Mouse (Mus musculus): ENCODE results near the gene Svbp. TPM values are rescaled to one million over a fixed set of nuclear protein-coding genes. Genes with fewer than 3 reads are reported as not detected.
A peak's percentile ranks its signal among the peaks of the same experiment; 100 is the strongest.

Gene Svbp
- polyA plus RNA-seq, 1 experiment from 2014 or later, result 128 TPM

DNA sequence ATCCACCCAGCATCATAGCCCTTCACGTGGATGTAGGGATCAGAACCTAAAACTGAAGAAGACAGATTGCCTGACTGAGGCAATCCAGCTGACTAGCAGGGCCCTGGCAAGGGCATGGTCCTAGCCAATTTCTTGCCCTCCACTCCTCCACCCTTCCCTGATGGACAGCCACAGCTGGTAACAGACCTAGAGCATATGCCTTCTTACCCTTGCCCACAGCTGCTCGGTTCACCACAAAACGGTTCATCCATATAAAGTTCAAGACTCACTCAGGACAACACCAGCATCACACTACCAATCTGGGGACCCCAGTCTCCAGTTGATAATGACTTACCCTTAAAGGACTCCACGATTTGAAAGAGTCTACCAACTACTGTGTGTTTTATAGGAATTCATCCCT, 9.3 kb upstream of the Svbp start:
- Histone ChIP-seq H3K4me3 (replicated peaks; ENCODE audit: low read length) (no peak overlapping the region), H3K4me2 (ENCODE audit: low read depth, low read length) (no peak overlapping the region), H3K9me3 (replicated peaks; ENCODE audit: control insufficient read depth, low read length) (no peaks in the 10 kb centered on the region), H3K36me3 (ENCODE audit: control insufficient read depth, insufficient read depth, low read length) (no peaks in the 10 kb centered on the region), H3K27ac (ENCODE audit: low read length) (no peak overlapping the region), H3K4me1 (ENCODE audit: control insufficient read depth, insufficient read depth, low read length) (no peaks in the 10 kb centered on the region), H3K27me3 (ENCODE audit: control insufficient read depth, insufficient read depth, low read length) (no peaks in the 10 kb centered on the region), H3K9ac (ENCODE audit: low read length) (no peak overlapping the region)
- WGBS, result 79% methylated on average over 4 of the region's 4 CpGs
- no peak for ATAC-seq (ENCODE audit: insufficient read depth, low FRiP score)

DNA sequence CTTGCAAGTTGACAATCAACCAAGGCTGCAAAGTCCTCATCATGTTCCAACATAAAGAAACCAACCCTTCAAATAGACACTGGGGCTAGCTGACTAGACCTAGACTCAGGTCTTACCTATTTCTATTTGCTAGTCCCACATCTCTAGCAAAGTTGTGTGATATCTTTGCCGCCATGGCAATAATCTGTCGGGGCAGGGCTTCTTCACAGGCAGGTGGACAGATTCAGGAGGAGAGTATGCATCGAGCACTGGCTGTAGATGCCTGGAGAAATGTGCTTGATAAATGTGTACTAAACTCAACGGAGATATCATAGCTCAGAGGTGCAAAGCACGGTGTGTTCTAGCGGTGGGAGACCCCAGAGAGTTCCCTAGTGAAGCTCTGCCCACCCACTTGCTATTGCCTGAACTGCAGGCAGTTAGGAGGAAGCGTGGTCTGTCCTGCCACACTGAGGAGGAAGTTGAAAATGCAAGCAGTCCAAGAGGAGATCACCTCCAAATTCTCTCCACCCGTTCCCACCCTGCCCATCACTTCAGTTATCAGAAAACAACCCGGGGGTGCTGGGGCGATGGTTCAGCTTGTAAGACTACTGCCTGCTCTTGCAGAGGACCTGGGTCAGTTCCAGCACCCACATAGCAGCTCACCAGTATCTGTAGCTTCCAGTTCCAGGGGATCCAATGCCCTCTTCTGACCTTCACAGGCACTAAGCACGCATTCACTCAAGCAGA, 6.9 kb upstream of the Svbp start:
- H3K4me2 ChIP-seq (ENCODE audit: low read depth, low read length), result no peak overlapping the region
- WGBS, result 36% methylated on average over 11 of the region's 11 CpGs
- no peak overlapping the region for H3K4me3 ChIP-seq (replicated peaks; ENCODE audit: low read length)
- no peaks in the 10 kb centered on the region for H3K27me3 ChIP-seq (ENCODE audit: control insufficient read depth, insufficient read depth, low read length)
- no peaks in the 10 kb centered on the region for H3K36me3 ChIP-seq (ENCODE audit: control insufficient read depth, insufficient read depth, low read length)
- H3K9ac ChIP-seq (ENCODE audit: low read length), result no peak overlapping the region
- ATAC-seq (ENCODE audit: insufficient read depth, low FRiP score), result no peak
- H3K4me1 ChIP-seq (ENCODE audit: control insufficient read depth, insufficient read depth, low read length), result no peaks in the 10 kb centered on the region
- no peak overlapping the region for H3K27ac ChIP-seq (ENCODE audit: low read length)
- H3K9me3 ChIP-seq (replicated peaks; ENCODE audit: control insufficient read depth, low read length), result no peaks in the 10 kb centered on the region

DNA sequence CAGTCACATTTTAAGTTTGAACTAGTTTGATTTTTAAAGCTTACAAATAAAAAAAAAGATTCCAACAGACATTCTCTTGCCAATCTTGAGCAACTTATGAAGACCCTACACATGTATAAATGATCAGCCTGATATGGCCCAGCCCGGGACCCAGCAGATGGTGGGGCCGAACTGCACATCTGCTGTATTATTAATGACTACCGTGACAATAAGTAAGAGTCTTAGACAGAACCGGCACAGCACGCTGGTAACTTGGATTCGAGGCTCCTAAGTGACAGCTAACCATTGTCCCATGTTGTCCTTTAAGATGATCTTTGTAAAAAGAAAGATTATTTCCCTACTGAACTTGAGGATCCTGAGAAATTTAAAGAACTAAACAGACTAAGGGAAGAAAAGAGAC, 5.7 kb upstream of the Svbp start:
- Histone ChIP-seq H3K4me1 (ENCODE audit: control insufficient read depth, insufficient read depth, low read length) (no peaks in the 10 kb centered on the region), H3K36me3 (ENCODE audit: control insufficient read depth, insufficient read depth, low read length) (no peaks in the 10 kb centered on the region), H3K4me2 (ENCODE audit: low read depth, low read length) (no peak overlapping the region), H3K27me3 (ENCODE audit: control insufficient read depth, insufficient read depth, low read length) (no peaks in the 10 kb centered on the region), H3K27ac (ENCODE audit: low read length) (no peak overlapping the region), H3K4me3 (replicated peaks; ENCODE audit: low read length) (no peak overlapping the region), H3K9me3 (replicated peaks; ENCODE audit: control insufficient read depth, low read length) (no peaks in the 10 kb centered on the region), H3K9ac (ENCODE audit: low read length) (no peak overlapping the region; the same call in 1 of the 2 replicates)
- 66% methylated on average over 6 of the region's 6 CpGs for WGBS
- no peak for ATAC-seq (ENCODE audit: insufficient read depth, low FRiP score)

DNA sequence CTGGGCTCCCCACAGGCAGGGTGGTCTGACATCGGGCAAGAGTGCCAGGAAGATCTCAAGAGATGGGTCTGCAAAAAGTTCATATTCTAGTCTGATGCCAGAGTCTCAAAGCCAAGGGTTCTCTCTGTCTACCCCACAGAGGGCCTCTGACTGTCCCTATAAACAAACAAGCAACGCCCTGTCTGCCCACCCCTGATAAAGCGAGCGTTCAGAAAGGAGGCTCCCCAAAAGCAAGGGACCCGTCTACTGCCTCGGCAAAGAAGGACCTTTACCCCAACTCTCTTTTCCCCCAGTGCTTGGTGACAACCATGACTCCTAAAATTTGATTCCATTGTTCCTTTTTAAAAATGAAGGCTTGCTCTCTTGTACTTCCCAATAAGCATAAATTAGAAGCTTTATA, 5.2 kb upstream of the Svbp start, which contains the start of gene Ermap:
TSS of gene Ermap (minus strand) at position 148 of the 400 bp plus-strand sequence.
- H3K4me3 ChIP-seq (replicated peaks; ENCODE audit: low read length), result no peak within 1 kb of the TSS
- no peak for ATAC-seq (ENCODE audit: insufficient read depth, low FRiP score)
- no peak within 1 kb of the TSS; the same call in 1 of the 2 replicates for H3K9ac ChIP-seq (ENCODE audit: low read length)
- H3K27ac ChIP-seq (ENCODE audit: low read length), result no peak within 1 kb of the TSS
- H3K36me3 ChIP-seq (ENCODE audit: control insufficient read depth, insufficient read depth, low read length), result no peaks in the 10 kb centered on the region
- no peak within 1 kb of the TSS for H3K4me2 ChIP-seq (ENCODE audit: low read depth, low read length)
- no peaks in the 10 kb centered on the region for H3K27me3 ChIP-seq (ENCODE audit: control insufficient read depth, insufficient read depth, low read length)
- H3K9me3 ChIP-seq (replicated peaks; ENCODE audit: control insufficient read depth, low read length), result no peaks in the 10 kb centered on the region
- H3K4me1 ChIP-seq (ENCODE audit: control insufficient read depth, insufficient read depth, low read length), result no peaks in the 10 kb centered on the region
- 65% methylated on average over 6 of the region's 6 CpGs for WGBS

DNA sequence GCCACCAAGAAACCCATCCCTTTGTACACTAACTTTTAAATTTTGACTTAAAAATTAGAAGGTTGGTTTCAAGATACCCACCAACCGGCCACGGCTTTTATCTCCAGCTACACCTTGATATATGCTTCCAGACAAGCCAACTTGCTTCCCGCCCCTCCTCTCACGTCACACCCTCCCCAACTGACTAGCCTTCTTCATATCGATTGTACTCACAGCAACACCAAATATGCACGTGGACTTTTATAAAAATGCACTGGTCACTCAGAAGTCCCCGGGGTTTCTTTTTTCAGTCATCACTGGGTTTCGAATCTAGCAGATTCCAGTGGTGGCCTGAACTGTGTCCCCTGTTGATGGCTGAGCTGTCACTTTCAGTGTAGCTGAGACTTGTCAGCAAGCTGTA, 4.5 kb upstream of the Svbp start:
- Histone ChIP-seq H3K27ac (ENCODE audit: low read length) (no peak overlapping the region), H3K4me3 (replicated peaks; ENCODE audit: low read length) (no peak overlapping the region), H3K27me3 (ENCODE audit: control insufficient read depth, insufficient read depth, low read length) (no peaks in the 10 kb centered on the region), H3K4me1 (ENCODE audit: control insufficient read depth, insufficient read depth, low read length) (no peaks in the 10 kb centered on the region), H3K4me2 (ENCODE audit: low read depth, low read length) (no peak overlapping the region), H3K9ac (ENCODE audit: low read length) (no peak overlapping the region), H3K9me3 (replicated peaks; ENCODE audit: control insufficient read depth, low read length) (no peaks in the 10 kb centered on the region), H3K36me3 (ENCODE audit: control insufficient read depth, insufficient read depth, low read length) (no peaks in the 10 kb centered on the region)
- ATAC-seq (ENCODE audit: insufficient read depth, low FRiP score), result no peak
- 80% methylated on average over 8 of the region's 8 CpGs for WGBS

DNA sequence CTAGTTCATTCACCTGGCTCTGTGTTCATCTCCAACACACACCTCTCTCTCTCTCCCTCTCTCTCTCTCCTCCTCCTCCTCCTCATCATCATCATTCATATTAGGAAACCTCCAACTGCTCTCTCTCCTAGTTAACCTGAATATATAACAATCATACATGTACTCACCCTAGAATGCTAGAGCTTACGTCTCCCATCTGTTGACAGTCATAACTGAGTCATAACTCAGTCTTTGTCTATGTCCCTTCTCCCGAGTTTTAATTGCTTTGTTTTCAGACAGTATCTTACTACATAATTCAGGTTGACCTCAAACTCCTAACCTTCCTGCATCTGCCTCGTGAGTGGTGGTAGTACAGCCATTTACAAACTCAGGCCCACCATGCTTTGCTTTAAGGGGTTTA, 3.8 kb upstream of the Svbp start:
- Histone ChIP-seq H3K4me3 (replicated peaks; ENCODE audit: low read length) (no peak overlapping the region), H3K27ac (ENCODE audit: low read length) (no peak overlapping the region), H3K27me3 (ENCODE audit: control insufficient read depth, insufficient read depth, low read length) (no peaks in the 10 kb centered on the region), H3K4me2 (ENCODE audit: low read depth, low read length) (no peak overlapping the region), H3K9me3 (replicated peaks; ENCODE audit: control insufficient read depth, low read length) (no peaks in the 10 kb centered on the region), H3K9ac (ENCODE audit: low read length) (no peak overlapping the region), H3K36me3 (ENCODE audit: control insufficient read depth, insufficient read depth, low read length) (no peaks in the 10 kb centered on the region), H3K4me1 (ENCODE audit: control insufficient read depth, insufficient read depth, low read length) (peaks cover 3% of the 10 kb centered on the region)
- WGBS, result 53% methylated on average over 3 of the region's 3 CpGs
- ATAC-seq (ENCODE audit: insufficient read depth, low FRiP score), result no peak

DNA sequence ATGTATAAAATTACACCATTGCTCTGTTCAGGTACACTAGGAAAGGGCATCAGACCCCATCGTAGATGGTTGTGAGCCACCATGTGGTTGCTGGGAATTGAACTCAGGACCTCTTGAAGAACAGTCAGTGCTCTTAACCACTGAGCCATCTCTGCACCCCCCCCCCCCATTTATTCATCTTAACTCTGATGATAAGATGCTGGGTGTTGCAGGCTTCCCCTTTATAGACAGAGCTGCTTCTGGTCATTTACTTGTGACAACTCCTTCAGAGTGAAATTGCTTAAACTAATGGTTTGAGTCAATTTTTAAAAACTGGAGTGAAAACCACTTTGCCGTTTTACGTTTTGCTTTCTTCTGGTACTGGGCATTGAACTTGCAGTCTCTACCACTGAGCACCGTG, 2.3 kb upstream of the Svbp start:
- 0 out of 2 replicates have a peak, but pooled peaks cover 2% of the 10 kb centered on the region for H3K36me3 ChIP-seq (ENCODE audit: control insufficient read depth, insufficient read depth, low read length)
- WGBS, result 88% methylated on average over 4 of the region's 4 CpGs
- no peaks in the 10 kb centered on the region for H3K27me3 ChIP-seq (ENCODE audit: control insufficient read depth, insufficient read depth, low read length)
- H3K4me2 ChIP-seq (ENCODE audit: low read depth, low read length), result no peak overlapping the region
- H3K27ac ChIP-seq (ENCODE audit: low read length), result no peak overlapping the region
- no peaks in the 10 kb centered on the region for H3K9me3 ChIP-seq (replicated peaks; ENCODE audit: control insufficient read depth, low read length)
- H3K4me1 ChIP-seq (ENCODE audit: control insufficient read depth, insufficient read depth, low read length), result peaks cover 9% of the 10 kb centered on the region
- no peak overlapping the region for H3K9ac ChIP-seq (ENCODE audit: low read length)
- no peak overlapping the region for H3K4me3 ChIP-seq (replicated peaks; ENCODE audit: low read length)
- no peak for ATAC-seq (ENCODE audit: insufficient read depth, low FRiP score)

DNA sequence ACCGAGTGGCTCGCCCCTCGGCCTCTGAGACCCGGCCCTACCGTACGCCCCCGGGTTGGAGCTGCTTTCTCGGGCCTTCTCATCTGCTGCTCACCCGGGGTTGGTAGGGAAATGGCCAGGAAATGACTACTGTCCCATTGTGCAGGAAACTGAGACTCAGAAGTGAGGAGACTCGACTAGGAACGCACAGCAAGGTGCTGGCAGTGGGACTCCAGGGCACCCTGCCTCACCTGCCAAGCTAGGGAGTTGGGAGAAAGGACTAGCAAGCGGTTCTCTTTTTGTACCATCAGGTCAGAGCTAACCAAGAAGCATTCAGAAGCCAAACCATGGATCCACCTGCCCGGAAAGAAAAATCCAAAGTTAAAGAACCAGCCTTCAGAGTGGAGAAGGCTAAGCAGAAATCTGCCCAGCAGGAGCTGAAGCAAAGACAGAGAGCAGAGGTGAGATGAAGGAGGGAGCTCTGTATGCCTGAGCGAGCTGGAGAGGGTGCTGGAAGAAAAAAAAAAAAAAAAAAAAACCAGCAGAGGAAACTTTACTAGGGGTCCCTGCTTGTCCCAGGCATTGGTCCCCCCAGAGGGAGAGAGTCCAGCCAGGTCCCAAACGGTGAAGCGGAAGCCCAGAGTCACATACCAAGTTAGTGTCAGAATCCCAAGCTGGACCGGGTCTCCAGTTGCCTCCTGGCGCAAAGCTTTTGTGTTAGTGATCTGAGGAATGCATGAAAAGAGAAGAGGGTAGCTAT, 645 bp downstream of the Svbp start:
- Histone ChIP-seq H3K9ac (ENCODE audit: low read length) (peak overlapping the region; percentile 91), H3K9me3 (replicated peaks; ENCODE audit: control insufficient read depth, low read length) (no peaks in the 10 kb centered on the region), H3K4me3 (replicated peaks; ENCODE audit: low read length) (peak overlapping the region; percentile 82), H3K27ac (ENCODE audit: low read length) (peak overlapping the region; percentile 46; the same call in 1 of the 2 replicates), H3K4me2 (ENCODE audit: low read depth, low read length) (peak overlapping the region; percentile 77), H3K4me1 (ENCODE audit: control insufficient read depth, insufficient read depth, low read length) (peaks cover 13% of the 10 kb centered on the region), H3K27me3 (ENCODE audit: control insufficient read depth, insufficient read depth, low read length) (no peaks in the 10 kb centered on the region), H3K36me3 (ENCODE audit: control insufficient read depth, insufficient read depth, low read length) (peaks cover 8% of the 10 kb centered on the region; the same call in 1 of the 2 replicates)
- 7% methylated on average over 18 of the region's 18 CpGs for WGBS
- no peak; the same call in 1 of the 2 replicates for ATAC-seq (ENCODE audit: insufficient read depth, low FRiP score)

DNA sequence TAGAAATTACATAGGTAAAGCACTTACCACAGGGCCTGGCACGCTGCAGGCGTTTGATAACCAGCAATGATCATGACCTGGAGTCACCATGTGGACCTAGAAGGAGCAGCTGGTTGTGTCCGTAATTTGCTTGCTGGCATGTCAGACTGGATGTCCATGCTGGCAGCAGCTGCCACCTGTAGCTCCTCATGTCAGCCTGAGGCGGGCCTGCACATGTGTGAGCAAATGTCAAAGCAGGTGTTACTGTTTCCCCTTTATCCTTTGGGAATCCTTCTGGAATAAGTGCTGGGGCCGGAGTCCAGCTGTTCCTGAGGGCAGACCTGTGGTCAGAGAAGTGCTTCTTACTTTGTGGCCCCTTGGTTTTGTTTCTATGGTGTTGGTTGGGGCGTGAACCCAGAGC, 3.0 kb downstream of the Svbp start:
- Histone ChIP-seq H3K4me1 (ENCODE audit: control insufficient read depth, insufficient read depth, low read length) (peaks cover 13% of the 10 kb centered on the region), H3K9ac (ENCODE audit: low read length) (no peak overlapping the region), H3K36me3 (ENCODE audit: control insufficient read depth, insufficient read depth, low read length) (peaks cover 8% of the 10 kb centered on the region; the same call in 1 of the 2 replicates), H3K27me3 (ENCODE audit: control insufficient read depth, insufficient read depth, low read length) (no peaks in the 10 kb centered on the region), H3K27ac (ENCODE audit: low read length) (no peak overlapping the region), H3K4me3 (replicated peaks; ENCODE audit: low read length) (no peak overlapping the region), H3K4me2 (ENCODE audit: low read depth, low read length) (no peak overlapping the region), H3K9me3 (replicated peaks; ENCODE audit: control insufficient read depth, low read length) (no peaks in the 10 kb centered on the region)
- ATAC-seq (ENCODE audit: insufficient read depth, low FRiP score), result no peak
- WGBS, result 73% methylated on average over 6 of the region's 6 CpGs

Data from stomach, embryonic 16.5 days (tissue).